Mouse (Mus musculus): ENCODE results near the gene Cngb1. TPM values are rescaled to one million over a fixed set of nuclear protein-coding genes. Genes with fewer than 3 reads are reported as not detected.

Cngb1 gene
- polyA plus RNA-seq (2015; fragmentation: Nextera tagmentation; extraction: Ambion mirVana) = 0.94 and 1.6 TPM in 2 replicates

DNA sequence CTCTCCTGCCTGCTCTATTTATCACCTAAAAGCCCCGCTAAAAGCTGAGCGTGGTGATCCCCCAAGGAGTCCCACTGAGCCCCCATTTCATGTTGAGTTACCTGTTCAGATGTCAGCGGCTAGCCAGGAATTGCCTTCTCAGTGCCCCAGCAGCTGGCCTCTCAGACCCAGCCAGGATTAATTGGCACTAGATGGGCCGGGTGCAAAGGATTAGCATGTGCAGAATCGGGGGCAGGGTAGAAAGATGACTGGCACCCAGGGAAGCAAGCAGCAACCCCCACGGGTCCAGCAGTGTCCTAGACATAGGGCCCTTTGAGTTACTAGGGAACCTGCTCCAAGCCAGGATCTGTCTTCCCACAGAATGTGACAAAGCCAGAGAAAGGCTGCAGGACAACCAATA lies at the start of gene Cngb1:
Cngb1 (minus strand) TSS at position 155 of the 400 bp plus-strand sequence.
- Histone ChIP-seq H3K4me3 (ENCODE audit: low read length) (no peak within 1 kb of the TSS), H3K36me3 (ENCODE audit: control insufficient read depth, insufficient read depth, low read length) (no peaks in the 10 kb centered on the region), H3K4me2 (ENCODE audit: low read depth, low read length) (no peak within 1 kb of the TSS), H3K9ac (ENCODE audit: low read length) (no peak within 1 kb of the TSS), H3K27ac (ENCODE audit: low read length) (no peak within 1 kb of the TSS), H3K9me3 (ENCODE audit: control insufficient read depth, low read length) (no peaks in the 10 kb centered on the region), H3K4me1 (replicated peaks; ENCODE audit: control insufficient read depth, insufficient read depth, low read length) (no peaks in the 10 kb centered on the region), H3K27me3 (ENCODE audit: control insufficient read depth, insufficient read depth, low read depth, low read length) (no peaks in the 10 kb centered on the region)
- ATAC-seq (ENCODE audit: low read depth) = no peak
- 44% methylated on average over 6 of the region's 6 CpGs for WGBS

- Histone ChIP-seq H3K4me2 (ENCODE audit: low read depth, low read length) (no peak overlapping the region), H3K9ac (ENCODE audit: low read length) (peak overlapping the region; percentile 8; the same call in 1 of the 2 replicates), H3K4me3 (ENCODE audit: low read length) (no peak overlapping the region), H3K36me3 (ENCODE audit: control insufficient read depth, insufficient read depth, low read length) (no peaks in the 10 kb centered on the region), H3K27me3 (ENCODE audit: control insufficient read depth, insufficient read depth, low read depth, low read length) (no peaks in the 10 kb centered on the region), H3K4me1 (replicated peaks; ENCODE audit: control insufficient read depth, insufficient read depth, low read length) (peaks cover 33% of the 10 kb centered on the region), H3K9me3 (ENCODE audit: control insufficient read depth, low read length) (no peaks in the 10 kb centered on the region), H3K27ac (ENCODE audit: low read length) (no peak overlapping the region)
- WGBS = 78% methylated on average over 2 of the region's 2 CpGs
- no peak for ATAC-seq (ENCODE audit: low read depth)
Observed at GRCm38 (mm10) chr8:95354606-95355005, 48.2 kb upstream of the Cngb1 start.

DNA sequence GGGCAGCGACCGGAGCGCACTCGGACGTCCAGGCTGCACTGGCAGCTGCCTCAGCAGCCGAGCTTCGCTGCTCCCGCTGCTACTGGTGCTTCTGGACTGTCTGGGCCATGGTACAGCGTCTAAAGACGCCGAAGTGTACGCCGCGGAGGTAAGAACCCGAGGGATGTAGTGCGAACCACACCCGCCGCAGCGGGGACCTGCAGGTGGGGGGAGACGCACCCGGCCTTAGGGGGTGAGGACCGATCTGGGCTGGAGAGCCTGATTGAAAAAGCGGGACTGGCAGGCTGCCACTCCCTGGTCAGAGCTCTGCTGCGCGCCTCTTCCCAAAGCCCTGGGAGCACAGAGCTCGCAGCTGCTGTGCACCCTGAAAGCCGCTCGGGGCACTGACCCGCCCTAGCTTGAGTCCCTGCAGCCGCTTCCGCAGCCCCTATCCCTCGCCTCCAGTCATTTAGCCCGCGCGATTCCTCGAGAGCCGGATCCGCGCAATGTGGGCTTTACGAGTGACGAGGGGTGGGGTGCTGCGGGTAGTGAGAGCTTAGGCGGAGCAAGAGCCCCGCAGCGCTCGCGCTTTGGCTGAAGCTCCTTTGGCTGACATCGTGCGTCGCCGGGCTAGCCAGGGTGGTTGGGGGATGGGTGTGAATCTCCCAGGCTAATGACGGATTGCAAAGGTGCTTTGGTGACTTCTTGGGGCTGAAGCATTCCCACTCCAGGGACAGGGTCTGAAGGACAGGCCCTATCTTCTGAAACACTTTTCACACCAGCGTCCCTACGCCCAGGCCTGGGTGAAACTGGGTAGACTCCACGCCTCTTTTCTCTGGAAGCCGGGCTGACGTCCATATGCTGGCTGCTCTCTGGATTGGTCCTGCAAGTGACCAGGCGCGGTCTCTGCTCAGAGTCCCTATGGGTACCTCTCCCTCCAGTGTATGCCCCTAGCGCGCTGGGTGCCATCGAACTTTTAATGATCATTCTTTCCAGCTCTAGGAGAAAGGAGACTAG lies 46.8 kb upstream of the Cngb1 start:
- H3K36me3 ChIP-seq (ENCODE audit: control insufficient read depth, insufficient read depth, low read length) = no peaks in the 10 kb centered on the region
- ATAC-seq (ENCODE audit: low read depth) = peak; percentile 38
- H3K9ac ChIP-seq (ENCODE audit: low read length) = peak overlapping the region; percentile 88
- H3K27ac ChIP-seq (ENCODE audit: low read length) = peak overlapping the region; percentile 85
- 2% methylated on average over 62 of the region's 62 CpGs for WGBS
- peak overlapping the region; percentile 85 for H3K4me2 ChIP-seq (ENCODE audit: low read depth, low read length)
- H3K9me3 ChIP-seq (ENCODE audit: control insufficient read depth, low read length) = no peaks in the 10 kb centered on the region
- H3K4me1 ChIP-seq (replicated peaks; ENCODE audit: control insufficient read depth, insufficient read depth, low read length) = peaks cover 33% of the 10 kb centered on the region
- peak overlapping the region; percentile 87 for H3K4me3 ChIP-seq (ENCODE audit: low read length)
- H3K27me3 ChIP-seq (ENCODE audit: control insufficient read depth, insufficient read depth, low read depth, low read length) = no peaks in the 10 kb centered on the region

- Histone ChIP-seq H3K27me3 (ENCODE audit: control insufficient read depth, insufficient read depth, low read depth, low read length) (no peaks in the 10 kb centered on the region), H3K4me1 (replicated peaks; ENCODE audit: control insufficient read depth, insufficient read depth, low read length) (peaks cover 31% of the 10 kb centered on the region), H3K4me3 (ENCODE audit: low read length) (peak within 1 kb of the TSS; percentile 87), H3K27ac (ENCODE audit: low read length) (peak within 1 kb of the TSS; percentile 85), H3K36me3 (ENCODE audit: control insufficient read depth, insufficient read depth, low read length) (no peaks in the 10 kb centered on the region), H3K9me3 (ENCODE audit: control insufficient read depth, low read length) (no peaks in the 10 kb centered on the region), H3K9ac (ENCODE audit: low read length) (peak within 1 kb of the TSS; percentile 88), H3K4me2 (ENCODE audit: low read depth, low read length) (peak within 1 kb of the TSS; percentile 85)
- peak; percentile 80 for ATAC-seq (ENCODE audit: low read depth)
- WGBS = under 1% methylated on average over 56 of the region's 80 CpGs
Observed at GRCm38 (mm10) chr8:95352151-95352870, 45.9 kb upstream of the Cngb1 start, which contains the start of gene Mmp15. Gene Mmp15 (plus strand): TSS chr8:95352268.

- H3K4me2 ChIP-seq (ENCODE audit: low read depth, low read length) = peak overlapping the region; percentile 85
- peak overlapping the region; percentile 88 for H3K9ac ChIP-seq (ENCODE audit: low read length)
- H3K9me3 ChIP-seq (ENCODE audit: control insufficient read depth, low read length) = no peaks in the 10 kb centered on the region
- no peak overlapping the region for H3K27ac ChIP-seq (ENCODE audit: low read length)
- ATAC-seq (ENCODE audit: low read depth) = peak; percentile 39; the same call in 1 of the 2 replicates
- peak overlapping the region; percentile 87 for H3K4me3 ChIP-seq (ENCODE audit: low read length)
- H3K4me1 ChIP-seq (replicated peaks; ENCODE audit: control insufficient read depth, insufficient read depth, low read length) = peaks cover 37% of the 10 kb centered on the region
- H3K36me3 ChIP-seq (ENCODE audit: control insufficient read depth, insufficient read depth, low read length) = no peaks in the 10 kb centered on the region; the same call in 1 of the 2 replicates
- no peaks in the 10 kb centered on the region for H3K27me3 ChIP-seq (ENCODE audit: control insufficient read depth, insufficient read depth, low read depth, low read length)
- WGBS = 2% methylated on average over 15 of the region's 15 CpGs
Observed at GRCm38 (mm10) chr8:95351461-95351860, 45.1 kb upstream of the Cngb1 start.

GRCm38 (mm10) chr8:95348811-95349630 lies 42.6 kb upstream of the Cngb1 start:
- 24% methylated on average over 19 of the region's 19 CpGs for WGBS
- ATAC-seq (ENCODE audit: low read depth) = peak; percentile 19
- Histone ChIP-seq H3K27me3 (ENCODE audit: control insufficient read depth, insufficient read depth, low read depth, low read length) (no peaks in the 10 kb centered on the region), H3K9ac (ENCODE audit: low read length) (peak overlapping the region; percentile 8; the same call in 1 of the 2 replicates), H3K27ac (ENCODE audit: low read length) (peak overlapping the region; percentile 46), H3K4me3 (ENCODE audit: low read length) (no peak overlapping the region), H3K36me3 (ENCODE audit: control insufficient read depth, insufficient read depth, low read length) (no peaks in the 10 kb centered on the region; the same call in 1 of the 2 replicates), H3K9me3 (ENCODE audit: control insufficient read depth, low read length) (no peaks in the 10 kb centered on the region), H3K4me2 (ENCODE audit: low read depth, low read length) (peak overlapping the region; percentile 33), H3K4me1 (replicated peaks; ENCODE audit: control insufficient read depth, insufficient read depth, low read length) (peaks cover 31% of the 10 kb centered on the region)

DNA sequence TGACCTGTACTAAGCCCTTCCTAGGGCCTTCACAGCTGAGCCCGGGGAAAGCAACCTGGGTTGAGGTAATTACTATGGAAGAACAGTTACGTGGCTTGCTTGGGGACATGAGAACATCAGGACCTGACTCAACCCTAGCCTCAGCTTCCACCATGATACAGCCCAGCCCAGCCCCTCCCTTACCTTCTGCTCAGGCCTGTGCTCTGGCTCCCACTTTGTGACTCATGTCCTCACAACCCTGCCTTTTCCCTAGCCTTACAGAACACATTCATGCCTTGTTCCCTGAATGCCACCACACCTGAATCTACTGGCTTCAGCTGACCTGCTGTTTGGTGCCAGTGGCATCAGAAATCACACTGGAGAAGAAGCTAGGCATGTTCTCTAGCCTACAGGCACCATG lies 42.0 kb upstream of the Cngb1 start:
- peak overlapping the region; percentile 6; the same call in 1 of the 2 replicates for H3K9ac ChIP-seq (ENCODE audit: low read length)
- H3K4me3 ChIP-seq (ENCODE audit: low read length) = no peak overlapping the region
- no peaks in the 10 kb centered on the region for H3K27me3 ChIP-seq (ENCODE audit: control insufficient read depth, insufficient read depth, low read depth, low read length)
- peaks cover 26% of the 10 kb centered on the region for H3K4me1 ChIP-seq (replicated peaks; ENCODE audit: control insufficient read depth, insufficient read depth, low read length)
- ATAC-seq (ENCODE audit: low read depth) = no peak
- 90% methylated on average over 2 of the region's 2 CpGs for WGBS
- peak overlapping the region; percentile 33; the same call in 1 of the 2 replicates for H3K4me2 ChIP-seq (ENCODE audit: low read depth, low read length)
- peaks cover 3% of the 10 kb centered on the region for H3K36me3 ChIP-seq (ENCODE audit: control insufficient read depth, insufficient read depth, low read length)
- peak overlapping the region; percentile 46 for H3K27ac ChIP-seq (ENCODE audit: low read length)
- no peaks in the 10 kb centered on the region for H3K9me3 ChIP-seq (ENCODE audit: control insufficient read depth, low read length)

DNA sequence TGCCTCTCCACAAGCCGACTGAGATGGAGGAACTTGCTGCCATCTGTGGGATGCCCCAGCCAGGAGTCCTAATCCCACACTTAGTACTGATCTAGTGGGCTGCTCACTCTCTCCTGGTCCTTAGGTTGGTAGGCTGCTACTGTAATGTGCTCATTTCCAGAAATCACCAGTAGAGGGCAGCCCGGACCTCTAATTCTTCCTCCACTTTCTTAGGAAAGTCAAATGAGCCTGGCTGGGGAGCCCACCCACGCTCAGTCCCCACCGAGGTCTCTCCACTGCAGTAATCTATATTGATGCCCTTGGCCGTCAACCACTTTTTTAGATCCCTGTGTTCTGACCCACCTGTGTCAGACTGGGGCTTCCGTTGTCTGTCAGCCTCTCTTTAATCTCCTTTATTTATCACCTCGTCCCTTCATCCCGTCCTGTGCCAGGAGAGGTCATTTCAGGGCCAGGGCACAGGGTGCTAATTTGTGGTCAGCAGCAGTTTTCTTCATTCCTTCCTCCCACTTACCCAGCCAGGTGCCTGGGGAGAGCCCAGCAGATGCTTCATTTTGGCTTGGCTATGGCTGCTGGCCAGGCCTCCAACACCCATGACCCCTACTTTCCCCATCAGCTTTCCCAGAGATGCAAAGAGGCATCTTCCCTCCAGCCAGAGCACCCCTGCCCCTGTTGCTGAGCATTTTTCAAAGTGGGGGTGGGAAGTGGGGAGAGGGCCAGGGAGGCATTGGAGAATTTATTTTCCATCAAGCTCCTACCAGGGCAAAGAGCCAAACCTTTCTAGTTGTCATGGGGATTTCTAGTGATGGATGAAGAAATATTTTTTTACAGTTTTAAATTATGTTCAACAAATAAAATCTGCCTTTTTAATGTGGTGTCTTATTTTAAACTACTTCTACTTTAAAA lies 40.5 kb upstream of the Cngb1 start:
- Histone ChIP-seq H3K4me3 (ENCODE audit: low read length) (no peak overlapping the region), H3K36me3 (ENCODE audit: control insufficient read depth, insufficient read depth, low read length) (peaks cover 6% of the 10 kb centered on the region), H3K4me1 (replicated peaks; ENCODE audit: control insufficient read depth, insufficient read depth, low read length) (peaks cover 25% of the 10 kb centered on the region), H3K27me3 (ENCODE audit: control insufficient read depth, insufficient read depth, low read depth, low read length) (no peaks in the 10 kb centered on the region), H3K9ac (ENCODE audit: low read length) (no peak overlapping the region), H3K9me3 (ENCODE audit: control insufficient read depth, low read length) (no peaks in the 10 kb centered on the region), H3K27ac (ENCODE audit: low read length) (no peak overlapping the region), H3K4me2 (ENCODE audit: low read depth, low read length) (no peak overlapping the region)
- WGBS = 15% methylated on average over 8 of the region's 8 CpGs
- ATAC-seq (ENCODE audit: low read depth) = peak; percentile 44; the same call in 1 of the 2 replicates

Measured in lung, embryonic 16.5 days (tissue).